In the genomic region with DNA sequence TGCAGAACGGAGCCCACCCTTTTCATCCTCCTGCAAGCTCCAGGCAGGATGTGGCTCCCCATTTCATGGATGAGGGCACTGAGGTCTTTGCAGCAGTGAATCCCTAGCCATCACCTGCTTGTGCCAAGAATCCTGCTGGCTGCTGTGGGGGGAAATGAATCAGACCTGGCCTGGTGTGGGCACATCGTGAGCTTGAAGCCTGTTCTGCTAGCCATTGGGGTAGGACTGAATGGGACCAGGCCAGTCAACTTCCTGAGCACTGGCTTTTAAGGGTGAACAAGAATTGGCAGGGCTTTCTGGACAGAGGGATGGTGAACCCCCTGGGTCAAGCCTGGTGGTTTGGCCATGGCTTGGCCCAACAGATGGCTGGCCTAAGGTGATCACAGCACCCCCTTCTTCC, we compare ENCODE assay signal across 18 mouse cellular contexts. TPM values are rescaled to one million over a fixed set of nuclear protein-coding genes. Genes with fewer than 3 reads are reported as not detected.
A peak's percentile ranks its signal among the peaks of the same experiment; 100 is the strongest.
DNase-seq lines count a peak whose midpoint lies in the region; ATAC-seq and TF ChIP-seq lines count a peak whose summit lies in the region.
"Had no signal": no experiment of that assay in that cellular context is flagged by ENCODE, and none has a peak within 500 bp of the region (broad histone marks: within the 10 kb centered on the region; RNA-seq: fewer than 3 reads in every experiment).

No protein-coding gene starts in this region.

- no peak overlapping the region for H3K4me2 ChIP-seq in midbrain, embryonic 11.5 days
- peak overlapping the region; percentile 69 for H3K4me2 ChIP-seq in hindbrain, postnatal 0 days (ENCODE audit: low read depth, low read length)
- H3K4me2 ChIP-seq: liver, embryonic 15.5 days had no signal

- peaks cover 31% of the 10 kb centered on the region for H3K27me3 ChIP-seq in midbrain, embryonic 10.5 days (ENCODE audit: low read depth, poor library complexity, severe bottlenecking)
- peaks cover 11% of the 10 kb centered on the region; the same call in 1 of the 2 replicates for H3K27me3 ChIP-seq in midbrain, embryonic 11.5 days (ENCODE audit: control insufficient read depth, insufficient read depth, low read length)
- H3K27me3 ChIP-seq in hindbrain, postnatal 0 days (ENCODE audit: insufficient read depth, low read length), result no peaks in the 10 kb centered on the region

- H3K36me3 ChIP-seq in midbrain, embryonic 10.5 days, result no peaks in the 10 kb centered on the region
- no peaks in the 10 kb centered on the region for H3K36me3 ChIP-seq in midbrain, embryonic 11.5 days (ENCODE audit: control insufficient read depth, insufficient read depth, low read length)
- H3K36me3 ChIP-seq in hindbrain, postnatal 0 days (ENCODE audit: insufficient read depth, low read length), result no peaks in the 10 kb centered on the region
- H3K36me3 ChIP-seq: liver, embryonic 15.5 days had no signal

- no peak overlapping the region for H3K9ac ChIP-seq in midbrain, embryonic 11.5 days (ENCODE audit: low read length)
- H3K9ac ChIP-seq in hindbrain, postnatal 0 days (replicated peaks; ENCODE audit: low read length), result peak overlapping the region; percentile 67; the same call in 1 of the 2 replicates
- H3K9ac ChIP-seq: liver, embryonic 15.5 days had no signal

- peak overlapping the region; percentile 63; the same call in 1 of the 2 replicates for H3K4me3 ChIP-seq in midbrain, embryonic 10.5 days
- no peak overlapping the region for H3K4me3 ChIP-seq in midbrain, embryonic 11.5 days (ENCODE audit: low read depth, low read length)
- H3K4me3 ChIP-seq in hindbrain, postnatal 0 days (ENCODE audit: low read length), result peak overlapping the region; percentile 56
- H3K4me3 ChIP-seq: liver, embryonic 15.5 days had no signal

- no peak for ATAC-seq in midbrain, embryonic 11.5 days (ENCODE audit: low FRiP score)
- ATAC-seq in hindbrain, postnatal 0 days, result no peak

- whole genome bisulfite sequencing in midbrain, embryonic 10.5 days, result 81% methylated on average over 2 of the region's 2 CpGs
- WGBS in midbrain, embryonic 11.5 days, result 81% methylated on average over 2 of the region's 2 CpGs
- WGBS in hindbrain, postnatal 0 days, result 58% methylated on average over 2 of the region's 2 CpGs

- no peak overlapping the region for H3K27ac ChIP-seq in midbrain, embryonic 10.5 days (replicated peaks)
- no peak overlapping the region for H3K27ac ChIP-seq in midbrain, embryonic 11.5 days (ENCODE audit: low read depth, low read length)
- 0 out of 2 replicates have a peak overlapping the region, but pooled peaks have one; percentile 51 for H3K27ac ChIP-seq in hindbrain, postnatal 0 days
- H3K27ac ChIP-seq: liver, embryonic 15.5 days had no signal

- no peak for TF ChIP-seq CTCF in hindbrain, postnatal 0 days (IDR thresholded peaks at IDR 0.05; ENCODE audit: low read depth)

- no peaks in the 10 kb centered on the region for H3K9me3 ChIP-seq in midbrain, embryonic 10.5 days (replicated peaks)
- no peaks in the 10 kb centered on the region for H3K9me3 ChIP-seq in midbrain, embryonic 11.5 days (ENCODE audit: control insufficient read depth, low read length)
- H3K9me3 ChIP-seq in hindbrain, postnatal 0 days (ENCODE audit: low read length), result no peaks in the 10 kb centered on the region
- H3K9me3 ChIP-seq: liver, embryonic 15.5 days had no signal

- no peak for DNase-seq in midbrain, embryonic 10.5 days (ENCODE audit: low spot score)
- no peak for DNase-seq in midbrain, embryonic 11.5 days (ENCODE audit: low spot score, missing footprints)
- peak; percentile 37 to 61 for DNase-seq in cerebellum, postnatal 14 days
- DNase-seq in hindbrain, postnatal 0 days (ENCODE audit: low spot score), result no peak
- DNase-seq in kidney, postnatal 36 days, result no peak
- no peak for DNase-seq in layer of hippocampus, adult 8-10 months (ENCODE audit: low spot score in 2 of 2)
- DNase-seq in lung, adult 18-20 months, result no peak
- DNase-seq: gastrocnemius, postnatal 36 days; kidney, postnatal 10 days; lung, postnatal 36 days had no signal

- H3K4me1 ChIP-seq in midbrain, embryonic 10.5 days, result peaks cover 10% of the 10 kb centered on the region
- peaks cover 2% of the 10 kb centered on the region; the same call in 1 of the 2 replicates for H3K4me1 ChIP-seq in midbrain, embryonic 11.5 days (ENCODE audit: control insufficient read depth, insufficient read depth, low read length)
- peaks cover 11% of the 10 kb centered on the region; the same call in 1 of the 2 replicates for H3K4me1 ChIP-seq in hindbrain, postnatal 0 days (ENCODE audit: insufficient read depth, low read length)
- H3K4me1 ChIP-seq: liver, embryonic 15.5 days had no signal

RNA-seq across cellular contexts. Expression of gene Kcnt1, which starts 15.0 kb away (rescaled TPM):
- 0.41 and 0.49 TPM in 2 replicates for polyA plus RNA-seq in midbrain, embryonic 10.5 days (2016; fragmentation: Nextera tagmentation; extraction: Ambion mirVana)
- 0.23 and 0.32 TPM in 2 replicates for polyA plus RNA-seq in midbrain, embryonic 11.5 days (2014; fragmentation: Nextera tagmentation; extraction: Ambion mirVana)
- total RNA-seq in hindbrain, postnatal 0 days (2014; rRNA removed), result 52.7 and 52.8 TPM in 2 replicates
- polyA plus RNA-seq in hindbrain, postnatal 0 days (2015; fragmentation: Nextera tagmentation; extraction: Ambion mirVana), result 21.9 and 23.2 TPM in 2 replicates
- total RNA-seq in layer of hippocampus, adult 8-10 months (2022), result 10 to 100 TPM; 51.4 to 62.1 (median 53.9) TPM
- polyA plus RNA-seq: heart, embryonic 14.5 days; liver, embryonic 15.5 days had no signal

RNA-seq across cellular contexts. Expression of gene Sohlh1, which starts 31.5 kb away (rescaled TPM):
- not detected in 2 replicates for polyA plus RNA-seq in midbrain, embryonic 10.5 days (2016; fragmentation: Nextera tagmentation; extraction: Ambion mirVana)
- polyA plus RNA-seq in midbrain, embryonic 11.5 days (2014; fragmentation: Nextera tagmentation; extraction: Ambion mirVana), result not detected in 2 replicates
- not detected in 2 replicates for total RNA-seq in hindbrain, postnatal 0 days (2014; rRNA removed)
- polyA plus RNA-seq in hindbrain, postnatal 0 days (2015; fragmentation: Nextera tagmentation; extraction: Ambion mirVana), result not detected in 2 replicates
- not detected for total RNA-seq in layer of hippocampus, adult 8-10 months (2022)
- total RNA-seq: gastrocnemius, postnatal 36 days; left cerebral cortex, postnatal 14 days had no signal
- polyA plus RNA-seq: embryonic facial prominence, embryonic 11.5 days; heart, embryonic 14.5 days; intestine, embryonic 14.5 days; liver, embryonic 15.5 days; spleen, adult 2 months had no signal

RNA-seq across cellular contexts. Expression of gene Lcn9, which starts 55.6 kb away (rescaled TPM):
- polyA plus RNA-seq in midbrain, embryonic 10.5 days (2016; fragmentation: Nextera tagmentation; extraction: Ambion mirVana), result not detected in 2 replicates
- not detected in 2 replicates for polyA plus RNA-seq in midbrain, embryonic 11.5 days (2014; fragmentation: Nextera tagmentation; extraction: Ambion mirVana)
- total RNA-seq in hindbrain, postnatal 0 days (2014; rRNA removed), result not detected in 2 replicates
- not detected in 2 replicates for polyA plus RNA-seq in hindbrain, postnatal 0 days (2015; fragmentation: Nextera tagmentation; extraction: Ambion mirVana)
- not detected for total RNA-seq in layer of hippocampus, adult 8-10 months (2022)
- total RNA-seq: gastrocnemius, postnatal 36 days; left cerebral cortex, postnatal 14 days had no signal
- polyA plus RNA-seq: embryonic facial prominence, embryonic 11.5 days; heart, embryonic 14.5 days; intestine, embryonic 14.5 days; liver, embryonic 15.5 days; spleen, adult 2 months; testis, adult 2 months; urinary bladder, adult 2 months had no signal

Comparison
In these comparisons a context has a peak if more than half of its experiments do, and no peak if none do; other contexts are left out.
1. DNase-seq: peak in cerebellum, postnatal 14 days (2 of 2); none in midbrain, embryonic 10.5 days (single experiment), midbrain, embryonic 11.5 days (single experiment), hindbrain, postnatal 0 days (single experiment), kidney, postnatal 36 days (0 of 2), layer of hippocampus, adult 8-10 months (0 of 2) and lung, adult 18-20 months (0 of 2).
2. RNA of gene Kcnt1, which starts 15.0 kb away (polyA plus RNA-seq): 21.9 to 23.2 TPM in hindbrain, postnatal 0 days; 0.41 to 0.49 TPM in midbrain, embryonic 10.5 days and 0.23 to 0.32 TPM in midbrain, embryonic 11.5 days; every median in the first group is over 10 times any median in the second.